Mouse (Mus musculus): ENCODE measurements around the gene Lhb.

DNA sequence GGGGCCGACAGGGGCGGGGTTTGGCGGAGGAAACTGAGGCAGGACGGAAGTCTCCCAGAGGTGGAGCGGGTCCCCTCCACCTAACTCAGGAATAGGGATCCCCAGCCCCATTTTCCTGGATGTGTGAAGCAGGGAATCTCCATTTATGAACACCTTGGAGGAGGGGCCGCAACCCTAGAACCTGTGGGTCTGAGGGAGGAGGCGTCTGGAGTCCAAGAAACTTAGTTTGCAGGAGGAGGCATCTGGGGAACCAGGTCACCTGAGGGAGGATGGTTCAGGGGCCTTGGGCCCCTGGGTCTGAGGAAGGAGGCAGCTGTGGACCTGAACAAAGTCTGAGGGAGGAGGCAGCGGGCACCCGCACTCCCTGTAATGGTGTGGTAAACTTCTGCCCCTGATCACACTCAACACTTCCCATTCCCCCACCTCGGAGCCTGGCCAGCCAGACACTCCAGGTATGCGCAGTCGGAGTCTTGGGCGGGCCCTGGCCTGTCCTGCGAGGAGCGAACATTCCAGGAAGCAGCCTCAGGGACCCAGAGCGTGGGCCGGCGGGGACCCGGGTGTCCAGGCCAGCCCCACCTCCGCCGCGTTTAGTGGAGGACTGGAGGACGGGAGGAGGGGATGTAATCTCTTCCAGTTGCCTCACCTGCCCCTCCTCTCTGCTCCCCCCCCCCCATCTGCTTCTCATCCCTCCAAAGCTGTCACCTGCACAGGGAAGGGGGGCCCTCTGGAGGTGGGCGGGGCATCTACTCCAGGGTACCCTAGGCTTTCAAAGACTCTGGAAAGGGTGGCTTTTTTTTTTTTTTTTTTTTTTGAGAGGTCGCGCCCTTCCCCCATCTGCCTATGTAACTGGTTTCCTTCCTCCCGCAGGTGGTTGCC, 6.5 kb upstream of the Lhb start:
- TF ChIP-seq CTCF (IDR thresholded peaks at IDR 0.05; ENCODE audit: control insufficient read depth, insufficient read depth, low read length) (no peak), POLR2A (IDR thresholded peaks at IDR 0.05; ENCODE audit: borderline replicate concordance, control insufficient read depth, low read depth, low read length) (no peak)

All from bone marrow, adult 2 months (tissue).